Mouse (Mus musculus) C3H10T1/2 (cell line): ENCODE data around the gene Slc35g2. TPM values are rescaled to one million over a fixed set of nuclear protein-coding genes. Genes with fewer than 3 reads are reported as not detected.

Source experiments
- polyA plus RNA-seq, 2 experiments: library from polyadenylated mRNA; unstranded; fragments of >200 nt; fragmentation: generic; extraction: Trizol; gene quantifications; one replicate each; pipeline ENCODE4 v1.2.1; 2012; ENCODE audit warnings: missing spikeins in 2 of 2

The Slc35g2 gene
- under 1 TPM in 1 of 2 experiments, not detected in 1; 0.17 TPM for polyA plus RNA-seq

GRCm38 (mm10) chr9:100570626-100571233 is at the start of gene Slc35g2:
Gene Slc35g2, minus strand, starts transcription at chr9:100571090.

GRCm38 (mm10) chr9:100597546-100597945 is 26.7 kb upstream of the Slc35g2 start, which contains the start of gene Stag1:
Gene Stag1, plus strand, starts transcription at chr9:100597798.

GRCm38 (mm10) chr9:100545715-100546593 is 24.9 kb downstream of the Slc35g2 start, which contains the start of gene Nck1:
Gene Nck1, minus strand, starts transcription at chr9:100546134.

Other genes with a start within 250 kb of the Slc35g2 start
- gene Il20rb, start 84.3 kb downstream of the Slc35g2 start, polyA plus RNA-seq: under 1 TPM; 0.05 to 0.42 TPM
- 10 to 100 TPM in 1 of 2 experiments, under 1 TPM in 1; 0.66 to 11.7 TPM for gene Nck1, start 25.0 kb downstream of the Slc35g2 start, polyA plus RNA-seq
- 1 to 10 TPM in 1 of 2 experiments, under 1 TPM in 1; 0.78 to 3.5 TPM for gene Stag1, start 26.7 kb upstream of the Slc35g2 start, polyA plus RNA-seq